Mouse (Mus musculus) right cerebral cortex, postnatal 25 days (tissue): ENCODE measurements around the gene Pdzd3.
A peak's percentile ranks its signal among the peaks of the same experiment; 100 is the strongest.

Source experiments
- DNase-seq: peaks from one replicate; pipeline ENCODE4 v3.0.0; 2022

The Pdzd3 gene

GRCm38 (mm10) chr9:44249181-44250146 lies 1.8 kb downstream of the Pdzd3 start:
- DNase-seq = peak; percentile 57

- DNase-seq = no peak
Observed at GRCm38 (mm10) chr9:44247907-44248306, 3.4 kb downstream of the Pdzd3 start.

GRCm38 (mm10) chr9:44243621-44244020 lies 7.7 kb downstream of the Pdzd3 start:
- DNase-seq = no peak

GRCm38 (mm10) chr9:44241418-44241817 lies 9.9 kb downstream of the Pdzd3 start:
- no peak for DNase-seq

GRCm38 (mm10) chr9:44240911-44241310 lies 10.4 kb downstream of the Pdzd3 start:
- DNase-seq = no peak

- DNase-seq = no peak
Observed at GRCm38 (mm10) chr9:44240399-44240798, 10.9 kb downstream of the Pdzd3 start, which contains the start of gene Ccdc153. Gene Ccdc153, plus strand, starts transcription at chr9:44240676.

- no peak for DNase-seq
Observed at GRCm38 (mm10) chr9:44239447-44239846, 11.8 kb downstream of the Pdzd3 start.

- no peak for DNase-seq
Observed at GRCm38 (mm10) chr9:44238501-44239190, 12.6 kb downstream of the Pdzd3 start.

GRCm38 (mm10) chr9:44237128-44237527 lies 14.1 kb downstream of the Pdzd3 start:
- no peak for DNase-seq

GRCm38 (mm10) chr9:44236601-44237000 lies 14.7 kb downstream of the Pdzd3 start:
- DNase-seq = no peak

- peak; percentile 50 for DNase-seq
Observed at GRCm38 (mm10) chr9:44234479-44235427, 16.5 kb downstream of the Pdzd3 start.

- peak; percentile 99 for DNase-seq
Observed at GRCm38 (mm10) chr9:44233802-44234478, 17.3 kb downstream of the Pdzd3 start, which contains the start of gene Cbl. Gene Cbl, minus strand, starts transcription at chr9:44234049.

GRCm38 (mm10) chr9:44233021-44233801 lies 18.1 kb downstream of the Pdzd3 start:
- DNase-seq = no peak

GRCm38 (mm10) chr9:44231609-44232008 lies 19.7 kb downstream of the Pdzd3 start:
- DNase-seq = no peak

- DNase-seq = no peak
Observed at GRCm38 (mm10) chr9:44225993-44226392, 25.3 kb downstream of the Pdzd3 start.

- DNase-seq = no peak
Observed at GRCm38 (mm10) chr9:44213538-44213937, 37.7 kb downstream of the Pdzd3 start.

- no peak for DNase-seq
Observed at GRCm38 (mm10) chr9:44212406-44212805, 38.9 kb downstream of the Pdzd3 start.

GRCm38 (mm10) chr9:44209416-44209815 lies 41.9 kb downstream of the Pdzd3 start:
- DNase-seq = no peak

- DNase-seq = no peak
Observed at GRCm38 (mm10) chr9:44207840-44208239, 43.4 kb downstream of the Pdzd3 start.

GRCm38 (mm10) chr9:44200458-44200857 lies 50.8 kb downstream of the Pdzd3 start:
- no peak for DNase-seq

- DNase-seq = no peak
Observed at GRCm38 (mm10) chr9:44199580-44199979, 51.7 kb downstream of the Pdzd3 start.
